Mouse (Mus musculus): ENCODE results near the gene Rpusd1.

- TF ChIP-seq CTCF (IDR thresholded peaks at IDR 0.05): no peak
- TF ChIP-seq POLR2A (IDR thresholded peaks at IDR 0.05; ENCODE audit: insufficient read depth, low read depth, low read length): no peak
These were observed 16.3 kb upstream of the Rpusd1 start for GRCm38 (mm10) chr17:25711136-25711535.
